ENCODE assay signal across 8 mouse cellular contexts in genomic region chr12:98577861-98578360, GRCm38 (mm10). TPM values are rescaled to one million over a fixed set of nuclear protein-coding genes. Genes with fewer than 3 reads are reported as not detected.
DNase-seq lines count a peak whose midpoint lies in the region; ATAC-seq and TF ChIP-seq lines count a peak whose summit lies in the region.

TSS of gene Kcnk10 (minus strand) at chr12:98578310.

- peak within 1 kb of the TSS; percentile 32 for H3K4me3 ChIP-seq in kidney, embryonic 14.5 days (ENCODE audit: low read length)
- peak within 1 kb of the TSS; percentile 39 to 52 (median 44) for H3K4me3 ChIP-seq in CH12.LX (replicated peaks in 1 of 3; ENCODE audit: low read depth in 2 of 3, low read length in 2 of 3, poor library complexity in 1 of 3)
- peak within 1 kb of the TSS; percentile 19 for H3K4me3 ChIP-seq in limb, embryonic 15.5 days

- H3K4me1 ChIP-seq in kidney, embryonic 14.5 days (ENCODE audit: control insufficient read depth, insufficient read depth, low read length), result 0 out of 2 replicates have a peak, but pooled peaks cover 4% of the 10 kb centered on the region
- H3K4me1 ChIP-seq in CH12.LX (ENCODE audit: control insufficient read depth in 1 of 2, insufficient read depth in 2 of 2), result peaks cover 15 to 43% of the 10 kb centered on the region in 2 experiments
- H3K4me1 ChIP-seq in limb, embryonic 15.5 days, result peaks cover 22% of the 10 kb centered on the region

- no peak; the same call in 1 of the 2 replicates for TF ChIP-seq RAD21 in CH12.LX (IDR thresholded peaks at IDR 0.05; ENCODE audit: low read depth, low read length)

- H3K9ac ChIP-seq in kidney, embryonic 14.5 days (ENCODE audit: low read depth, low read length), result peak within 1 kb of the TSS; percentile 14; the same call in 1 of the 2 replicates
- peak within 1 kb of the TSS; percentile 29; the same call in 1 of the 2 replicates for H3K9ac ChIP-seq in CH12.LX (ENCODE audit: insufficient read depth, low read depth)
- no peak within 1 kb of the TSS for H3K9ac ChIP-seq in limb, embryonic 15.5 days

- no peak for DNase-seq in kidney, adult 9 months
- peak; percentile 91 for DNase-seq in CH12.LX (ENCODE audit: extremely low read depth)
- peak; percentile 67 to 75 for DNase-seq in cerebellum, postnatal 36 days
- DNase-seq in spleen, postnatal 4 days (ENCODE audit: low spot score in 2 of 2), result peak; percentile 40 to 74
- DNase-seq in kidney, postnatal 36 days, result no peak

- TF ChIP-seq POLR2A in CH12.LX (IDR thresholded peaks at IDR 0.05; ENCODE audit: low read depth, low read length), result no peak

- H3K27me3 ChIP-seq in kidney, embryonic 14.5 days (ENCODE audit: control insufficient read depth, insufficient read depth, low read length), result peaks cover 52% of the 10 kb centered on the region
- H3K27me3 ChIP-seq in CH12.LX (replicated peaks), result peaks cover 23% of the 10 kb centered on the region
- peaks cover 65% of the 10 kb centered on the region for H3K27me3 ChIP-seq in limb, embryonic 15.5 days

- peak within 1 kb of the TSS; percentile 53 for H3K4me2 ChIP-seq in kidney, embryonic 14.5 days (replicated peaks; ENCODE audit: low read depth, low read length)
- peak within 1 kb of the TSS; percentile 81 for H3K4me2 ChIP-seq in CH12.LX (ENCODE audit: insufficient read depth, low read depth, poor library complexity, severe bottlenecking)
- peak within 1 kb of the TSS; percentile 45 for H3K4me2 ChIP-seq in limb, embryonic 15.5 days

- 1% methylated on average over 22 of the region's 22 CpGs for whole genome bisulfite sequencing in kidney, embryonic 14.5 days
- WGBS in limb, embryonic 15.5 days, result 2% methylated on average over 22 of the region's 22 CpGs

- TF ChIP-seq EP300 in CH12.LX (IDR thresholded peaks at IDR 0.05; ENCODE audit: low read length), result peak; percentile 21; the same call in 1 of the 2 replicates

- no peaks in the 10 kb centered on the region for H3K36me3 ChIP-seq in kidney, embryonic 14.5 days (ENCODE audit: control insufficient read depth, insufficient read depth, low read length)
- H3K36me3 ChIP-seq in CH12.LX (replicated peaks in 1 of 2; ENCODE audit: control insufficient read depth in 1 of 2, insufficient read depth in 1 of 2, low read length in 1 of 2), result no peaks in the 10 kb centered on the region
- no peaks in the 10 kb centered on the region for H3K36me3 ChIP-seq in limb, embryonic 15.5 days

- no peak for TF ChIP-seq CTCF in CH12.LX (conservative IDR thresholded peaks at IDR 0.05 in 1 of 2, IDR thresholded peaks at IDR 0.05 in 1 of 2; ENCODE audit: low read depth in 2 of 2, low read length in 2 of 2)

- in situ Hi-C loops in CH12.LX (cut with MboI; ENCODE audit: low pct_ligation_motif_present, low pct_unique_long_range_greater_than_20kb, low sequenced_read_pairs), result no loop called here

- H3K27ac ChIP-seq in kidney, embryonic 14.5 days (ENCODE audit: low read depth, low read length), result no peak within 1 kb of the TSS
- no peak within 1 kb of the TSS for H3K27ac ChIP-seq in CH12.LX (ENCODE audit: insufficient read depth, low read depth)
- no peak within 1 kb of the TSS for H3K27ac ChIP-seq in limb, embryonic 15.5 days

- dilution Hi-C loops in CH12.LX (cut with MboI; ENCODE audit: extremely low pct_ligation_motif_present, extremely low pct_unique_long_range_greater_than_20kb, low sequenced_read_pairs), result no loop called here

- no peak for ATAC-seq in kidney, embryonic 14.5 days (ENCODE audit: low FRiP score, low TSS enrichment)
- ATAC-seq in hematopoietic stem cell, adult 5-6 weeks (replicated peaks in 1 of 2; ENCODE audit: insufficient read depth in 1 of 2, low FRiP score in 2 of 2, low TSS enrichment in 1 of 2, low read depth in 1 of 2, poor library complexity in 2 of 2, severe bottlenecking in 2 of 2), result peak; percentile 66 to 78
- no peak for ATAC-seq in limb, embryonic 15.5 days (ENCODE audit: insufficient number of reproducible peaks, low FRiP score, low TSS enrichment, low read depth)

- no peaks in the 10 kb centered on the region for H3K79me2 ChIP-seq in CH12.LX (replicated peaks; ENCODE audit: control insufficient read depth, extremely low read depth, insufficient read depth, poor library complexity, severe bottlenecking)

- no peaks in the 10 kb centered on the region for H3K9me3 ChIP-seq in kidney, embryonic 14.5 days (ENCODE audit: control insufficient read depth, low read length)
- H3K9me3 ChIP-seq in CH12.LX (replicated peaks; ENCODE audit: low read length), result no peaks in the 10 kb centered on the region
- no peaks in the 10 kb centered on the region for H3K9me3 ChIP-seq in limb, embryonic 15.5 days

TF ChIP-seq in CH12.LX, 34 proteins besides CTCF, POLR2A, EP300 and RAD21:
- TF ChIP-seq ZKSCAN1 (IDR thresholded peaks at IDR 0.05; ENCODE audit: borderline replicate concordance, low read depth, low read length) (no peak), UBTF (IDR thresholded peaks at IDR 0.05; ENCODE audit: low read depth, low read length) (0 out of 2 replicates have a peak, but pooled peaks have one; percentile 16), JUN (IDR thresholded peaks at IDR 0.05; ENCODE audit: insufficient read depth, low read depth, low read length) (peak; percentile 56), MEF2A (IDR thresholded peaks at IDR 0.05; ENCODE audit: borderline replicate concordance, low read depth, low read length) (peak; percentile 98), MAX (IDR thresholded peaks at IDR 0.05; ENCODE audit: low read length) (0 out of 2 replicates have a peak, but pooled peaks have one; percentile 13), CHD2 (IDR thresholded peaks at IDR 0.05; ENCODE audit: low read length) (peak; percentile 12; the same call in 1 of the 2 replicates), IRF4 (IDR thresholded peaks at IDR 0.05; ENCODE audit: low read depth, low read length) (peak; percentile 47), SIN3A (IDR thresholded peaks at IDR 0.05; ENCODE audit: low read length) (peak; percentile 71; the same call in 1 of the 2 replicates), NRF1 (IDR thresholded peaks at IDR 0.05; ENCODE audit: low read depth, low read length) (no peak), ETS1 (conservative IDR thresholded peaks at IDR 0.05; ENCODE audit: low read depth, low read length) (peak; percentile 78), SMC3 (IDR thresholded peaks at IDR 0.05; ENCODE audit: low read depth, low read length) (peak; percentile 26; the same call in 1 of the 2 replicates), MAFK (IDR thresholded peaks at IDR 0.05; ENCODE audit: insufficient replicate concordance, low read length) (0 out of 2 replicates have a peak, but pooled peaks have one; percentile 35), TCF12 (IDR thresholded peaks at IDR 0.05; ENCODE audit: low read depth, low read length) (peak; percentile 65; the same call in 1 of the 2 replicates), BHLHE40 (IDR thresholded peaks at IDR 0.05; ENCODE audit: low read depth, low read length) (no peak; the same call in 1 of the 2 replicates), MXI1 (IDR thresholded peaks at IDR 0.05; ENCODE audit: low read depth, low read length) (peak; percentile 79), MYC (IDR thresholded peaks at IDR 0.05; ENCODE audit: low read depth, low read length) (peak; percentile 63; the same call in 1 of the 2 replicates)

RNA-seq across cellular contexts. Expression of gene Kcnk10, which starts in this region (rescaled TPM):
- polyA plus RNA-seq in kidney, embryonic 14.5 days (2014; fragmentation: Nextera tagmentation; extraction: Ambion mirVana), result 1.5 and 1.8 TPM in 2 replicates
- total RNA-seq in CH12.LX (2012; rRNA removed) (4.4 and 7.5 TPM in 2 replicates), CH12.LX (2014; rRNA removed) (3.8 and 4.3 TPM in 2 replicates)
- 2.3 and 2.4 TPM in 2 replicates for polyA plus RNA-seq in CH12.LX (2012; ENCODE audit: insufficient read length, low read depth)
- total RNA-seq in hematopoietic stem cell, adult 5-6 weeks (2017), result not detected in 2 replicates
- polyA plus RNA-seq in limb, embryonic 15.5 days (2015; fragmentation: Nextera tagmentation; extraction: Ambion mirVana), result 0.22 and 0.24 TPM in 2 replicates

Comparison
In these comparisons a context has a peak if more than half of its experiments do, and no peak if none do; other contexts are left out.
1. Peak in ATAC-seq in hematopoietic stem cell, adult 5-6 weeks; RNA of the gene not detected or under 1 TPM.
2. DNase-seq: peak in CH12.LX (single experiment), cerebellum, postnatal 36 days (2 of 2) and spleen, postnatal 4 days (2 of 2); none in kidney, adult 9 months (single experiment) and kidney, postnatal 36 days (0 of 2).
3. Peak in every context shown above with its lines, with median percentiles within 50 percentile points of each other: H3K4me2 ChIP-seq and H3K4me3 ChIP-seq.